In genomic region chr1:162748761-162749160, GRCm38 (mm10) we compare ENCODE assay signal across 22 mouse cellular contexts. TPM values are rescaled to one million over a fixed set of nuclear protein-coding genes. Genes with fewer than 3 reads are reported as not detected.
A peak's percentile ranks its signal among the peaks of the same experiment; 100 is the strongest.
DNase-seq lines count a peak whose midpoint lies in the region; ATAC-seq lines count a peak whose summit lies in the region.
"Had no signal": no experiment of that assay in that cellular context is flagged by ENCODE, and none has a peak within 500 bp of the region (broad histone marks: within the 10 kb centered on the region; RNA-seq: fewer than 3 reads in every experiment).

No protein-coding gene starts in this region.

- DNase-seq in 416B (ENCODE audit: low read depth): peak; percentile 58
- DNase-seq in T-cell, adult 2 months (ENCODE audit: low spot score): peak; percentile 33
- DNase-seq in spleen, postnatal 4 days (ENCODE audit: low spot score in 2 of 2): no peak
- no peak for DNase-seq in urinary bladder, adult 18-20 months (ENCODE audit: low spot score in 2 of 2)
- no peak for DNase-seq in frontal cortex, postnatal 25 days (ENCODE audit: low spot score in 2 of 2)
- DNase-seq: adrenal gland, adult 2 months; adrenal gland, postnatal 10 days; adrenal gland, postnatal 25 days; B cell, adult 2 months; cerebellum, adult 11 months; cerebellum, adult 18-20 months; cerebellum, adult 8-10 months; cerebellum, adult 9-11 months; cerebellum, postnatal 14 days; cerebellum, postnatal 36 days; forebrain, postnatal 0 days had no signal

- peak; percentile 40; the same call in 1 of the 2 replicates for ATAC-seq in granulocyte monocyte progenitor cell, adult 5-6 weeks (replicated peaks; ENCODE audit: poor library complexity, severe bottlenecking)
- ATAC-seq in megakaryocyte-erythroid progenitor cell, adult 5-6 weeks (replicated peaks; ENCODE audit: low FRiP score, low TSS enrichment, poor library complexity, severe bottlenecking): 0 out of 2 replicates have a peak, but pooled peaks have one; percentile 37
- ATAC-seq: CD4-positive, CD25-positive, alpha-beta regulatory T cell, adult 4 months; forebrain, embryonic 13.5 days; forebrain, embryonic 15.5 days; Patski had no signal

RNA-seq across cellular contexts. Expression of gene Prrc2c, which starts 8.4 kb away (rescaled TPM):
- total RNA-seq in granulocyte monocyte progenitor cell, adult 5-6 weeks (2014; fragmentation: Nextera tagmentation): 226 and 227 TPM in 2 replicates
- 132 and 152 TPM in 2 replicates for total RNA-seq in granulocyte monocyte progenitor cell, adult 5-6 weeks (2017)
- total RNA-seq in megakaryocyte-erythroid progenitor cell, adult 5-6 weeks (2014; fragmentation: Nextera tagmentation): 251 and 298 TPM in 2 replicates
- total RNA-seq in megakaryocyte-erythroid progenitor cell, adult 5-6 weeks (2017): 150 and 186 TPM in 2 replicates

Comparison
In these comparisons a context has a peak if more than half of its experiments do, and no peak if none do; other contexts are left out.
1. DNase-seq: peak in 416B (single experiment) and T-cell, adult 2 months (single experiment); none in spleen, postnatal 4 days (0 of 2), urinary bladder, adult 18-20 months (0 of 2) and frontal cortex, postnatal 25 days (0 of 2).